Comparison of ENCODE assay signal across 14 mouse cellular contexts in the genomic region with DNA sequence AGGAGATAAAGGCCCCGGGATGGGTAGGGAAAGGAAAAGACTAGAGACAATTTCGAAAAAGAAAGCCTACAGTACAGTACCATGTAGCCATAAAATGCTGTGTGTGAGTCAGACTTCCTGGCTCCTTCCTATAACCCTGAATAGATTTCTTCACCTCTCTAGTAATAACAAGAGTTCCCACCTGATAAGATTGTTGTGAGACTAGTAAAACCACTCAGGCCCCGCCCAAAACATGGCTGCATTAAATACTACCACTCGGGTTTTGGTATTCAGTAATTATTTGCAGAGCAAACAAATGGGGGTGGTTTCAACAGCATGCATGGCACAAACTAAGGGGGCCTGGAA. TPM values are rescaled to one million over a fixed set of nuclear protein-coding genes. Genes with fewer than 3 reads are reported as not detected.
DNase-seq lines count a peak whose midpoint lies in the region; ATAC-seq and TF ChIP-seq lines count a peak whose summit lies in the region.
"Had no signal": no experiment of that assay in that cellular context is flagged by ENCODE, and none has a peak within 500 bp of the region (broad histone marks: within the 10 kb centered on the region; RNA-seq: fewer than 3 reads in every experiment).

No protein-coding gene starts in this region.

- H3K4me1 ChIP-seq in intestine, embryonic 15.5 days (replicated peaks), result peaks cover 8% of the 10 kb centered on the region; the same call in 1 of the 2 replicates
- peaks cover 6% of the 10 kb centered on the region; the same call in 1 of the 2 replicates for H3K4me1 ChIP-seq in lung, embryonic 15.5 days
- H3K4me1 ChIP-seq in stomach, postnatal 0 days (replicated peaks; ENCODE audit: control insufficient read depth, insufficient read depth), result no peaks in the 10 kb centered on the region

- H3K27me3 ChIP-seq in intestine, embryonic 15.5 days (replicated peaks), result no peaks in the 10 kb centered on the region
- peaks cover 22% of the 10 kb centered on the region; the same call in 1 of the 2 replicates for H3K27me3 ChIP-seq in lung, embryonic 15.5 days
- no peaks in the 10 kb centered on the region for H3K27me3 ChIP-seq in stomach, postnatal 0 days (ENCODE audit: control insufficient read depth, insufficient read depth, low read length)

- H3K4me2 ChIP-seq in intestine, embryonic 15.5 days (replicated peaks), result peak overlapping the region; percentile 47
- peak overlapping the region; percentile 2; the same call in 1 of the 2 replicates for H3K4me2 ChIP-seq in lung, embryonic 15.5 days
- peak overlapping the region; percentile 19; the same call in 1 of the 2 replicates for H3K4me2 ChIP-seq in stomach, postnatal 0 days (replicated peaks; ENCODE audit: low read depth)
- H3K4me2 ChIP-seq: embryonic facial prominence, embryonic 12.5 days; midbrain, embryonic 12.5 days; neural tube, embryonic 13.5 days had no signal

- peak; percentile 73 for DNase-seq in urinary bladder, postnatal 14 days (ENCODE audit: low spot score)
- no peak for DNase-seq in urinary bladder, adult 2 months (ENCODE audit: low spot score)
- peak; percentile 85 for DNase-seq in stomach, postnatal 0 days (ENCODE audit: low spot score)
- DNase-seq in kidney, postnatal 36 days, result no peak
- DNase-seq in frontal cortex, postnatal 10 days (ENCODE audit: low spot score in 2 of 2), result no peak
- DNase-seq in cerebellum, postnatal 36 days, result no peak
- DNase-seq: cerebellum, adult 18-20 months had no signal

- H3K4me3 ChIP-seq in intestine, embryonic 15.5 days (replicated peaks), result no peak overlapping the region
- H3K4me3 ChIP-seq in lung, embryonic 15.5 days, result no peak overlapping the region
- H3K4me3 ChIP-seq in stomach, postnatal 0 days (ENCODE audit: low read depth, low read length), result no peak overlapping the region
- H3K4me3 ChIP-seq: embryonic facial prominence, embryonic 12.5 days; hindbrain, embryonic 10.5 days; midbrain, embryonic 12.5 days; neural tube, embryonic 13.5 days had no signal

- TF ChIP-seq EP300 in stomach, postnatal 0 days (optimal IDR thresholded peaks at IDR 0.05), result peak; percentile 79

- ATAC-seq in intestine, embryonic 15.5 days, result peak; percentile 80
- peak; percentile 27; the same call in 1 of the 2 replicates for ATAC-seq in lung, embryonic 15.5 days (ENCODE audit: borderline replicate concordance, extremely low read depth, low FRiP score, low TSS enrichment)
- ATAC-seq in stomach, postnatal 0 days (ENCODE audit: low FRiP score, low TSS enrichment), result peak; percentile 87

- H3K9me3 ChIP-seq in intestine, embryonic 15.5 days, result no peaks in the 10 kb centered on the region
- H3K9me3 ChIP-seq in lung, embryonic 15.5 days, result no peaks in the 10 kb centered on the region
- H3K9me3 ChIP-seq in stomach, postnatal 0 days (ENCODE audit: control insufficient read depth, low read length), result no peaks in the 10 kb centered on the region
- H3K9me3 ChIP-seq: embryonic facial prominence, embryonic 12.5 days; hindbrain, embryonic 10.5 days; midbrain, embryonic 12.5 days; neural tube, embryonic 13.5 days had no signal

- 35% methylated on average over 4 of the region's 4 CpGs for WGBS in intestine, embryonic 15.5 days
- WGBS in lung, embryonic 15.5 days, result 39% methylated on average over 4 of the region's 4 CpGs
- WGBS in stomach, postnatal 0 days, result 27% methylated on average over 4 of the region's 4 CpGs

- no peak for TF ChIP-seq CTCF in stomach, postnatal 0 days (IDR thresholded peaks at IDR 0.05; ENCODE audit: low read depth)

- no peaks in the 10 kb centered on the region for H3K36me3 ChIP-seq in intestine, embryonic 15.5 days
- no peaks in the 10 kb centered on the region for H3K36me3 ChIP-seq in lung, embryonic 15.5 days
- no peaks in the 10 kb centered on the region for H3K36me3 ChIP-seq in stomach, postnatal 0 days (ENCODE audit: control insufficient read depth, insufficient read depth, low read length)
- H3K36me3 ChIP-seq: embryonic facial prominence, embryonic 12.5 days; hindbrain, embryonic 10.5 days; midbrain, embryonic 12.5 days; neural tube, embryonic 13.5 days had no signal

- no peak overlapping the region for H3K9ac ChIP-seq in intestine, embryonic 15.5 days
- H3K9ac ChIP-seq in lung, embryonic 15.5 days, result no peak overlapping the region
- H3K9ac ChIP-seq in stomach, postnatal 0 days (ENCODE audit: low read length), result no peak overlapping the region
- H3K9ac ChIP-seq: embryonic facial prominence, embryonic 12.5 days; midbrain, embryonic 12.5 days; neural tube, embryonic 13.5 days had no signal

- peak overlapping the region; percentile 77 for H3K27ac ChIP-seq in intestine, embryonic 15.5 days
- H3K27ac ChIP-seq in lung, embryonic 15.5 days, result no peak overlapping the region
- H3K27ac ChIP-seq in stomach, postnatal 0 days (replicated peaks), result peak overlapping the region; percentile 85
- H3K27ac ChIP-seq: embryonic facial prominence, embryonic 12.5 days; hindbrain, embryonic 10.5 days; kidney, postnatal 0 days; midbrain, embryonic 12.5 days; neural tube, embryonic 13.5 days had no signal

RNA-seq across cellular contexts. Expression of gene Frat1, which starts 8.1 kb away (rescaled TPM):
- polyA plus RNA-seq in urinary bladder, adult 2 months (2012; rRNA removed), result 0.95 and 1.5 TPM in 2 replicates
- polyA plus RNA-seq in intestine, embryonic 15.5 days (2015; fragmentation: Nextera tagmentation; extraction: Ambion mirVana), result 12.8 and 13.5 TPM in 2 replicates
- 7.2 and 7.3 TPM in 2 replicates for polyA plus RNA-seq in lung, embryonic 15.5 days (2015; fragmentation: Nextera tagmentation; extraction: Ambion mirVana)
- polyA plus RNA-seq in stomach, postnatal 0 days (2015; fragmentation: Nextera tagmentation; extraction: Ambion mirVana), result 9.3 and 9.8 TPM in 2 replicates

RNA-seq across cellular contexts. Expression of gene Frat2, which starts 10.0 kb away (rescaled TPM):
- polyA plus RNA-seq in urinary bladder, adult 2 months (2012; rRNA removed), result 1.8 and 2.3 TPM in 2 replicates
- 10.5 and 10.7 TPM in 2 replicates for polyA plus RNA-seq in intestine, embryonic 15.5 days (2015; fragmentation: Nextera tagmentation; extraction: Ambion mirVana)
- polyA plus RNA-seq in lung, embryonic 15.5 days (2015; fragmentation: Nextera tagmentation; extraction: Ambion mirVana), result 4.1 and 4.4 TPM in 2 replicates
- 3.5 and 4.3 TPM in 2 replicates for polyA plus RNA-seq in stomach, postnatal 0 days (2015; fragmentation: Nextera tagmentation; extraction: Ambion mirVana)

RNA-seq across cellular contexts. Expression of gene Arhgap19, which starts 36.0 kb away (rescaled TPM):
- 4.3 and 4.6 TPM in 2 replicates for polyA plus RNA-seq in urinary bladder, adult 2 months (2012; rRNA removed)
- 18.4 and 19.4 TPM in 2 replicates for polyA plus RNA-seq in intestine, embryonic 15.5 days (2015; fragmentation: Nextera tagmentation; extraction: Ambion mirVana)
- 29.8 and 30.8 TPM in 2 replicates for polyA plus RNA-seq in lung, embryonic 15.5 days (2015; fragmentation: Nextera tagmentation; extraction: Ambion mirVana)
- 2.7 and 3.5 TPM in 2 replicates for polyA plus RNA-seq in stomach, postnatal 0 days (2015; fragmentation: Nextera tagmentation; extraction: Ambion mirVana)

RNA-seq across cellular contexts. Expression of gene Rrp12, which starts 58.1 kb away (rescaled TPM):
- 6.1 and 6.4 TPM in 2 replicates for polyA plus RNA-seq in urinary bladder, adult 2 months (2012; rRNA removed)
- polyA plus RNA-seq in intestine, embryonic 15.5 days (2015; fragmentation: Nextera tagmentation; extraction: Ambion mirVana), result 17.6 and 18.1 TPM in 2 replicates
- 13.7 and 13.8 TPM in 2 replicates for polyA plus RNA-seq in lung, embryonic 15.5 days (2015; fragmentation: Nextera tagmentation; extraction: Ambion mirVana)
- polyA plus RNA-seq in stomach, postnatal 0 days (2015; fragmentation: Nextera tagmentation; extraction: Ambion mirVana), result 6.3 and 6.4 TPM in 2 replicates

Comparison
In these comparisons a context has a peak if more than half of its experiments do, and no peak if none do; other contexts are left out.
1. DNase-seq: peak in urinary bladder, postnatal 14 days (single experiment) and stomach, postnatal 0 days (single experiment); none in urinary bladder, adult 2 months (single experiment), kidney, postnatal 36 days (0 of 2), frontal cortex, postnatal 10 days (0 of 2) and cerebellum, postnatal 36 days (0 of 2).
2. ATAC-seq: peak in every context shown above with its lines; median percentile 87 in stomach, postnatal 0 days; 80 in intestine, embryonic 15.5 days; 27 in lung, embryonic 15.5 days.
3. Peak in every context shown above with its lines, with median percentiles within 50 percentile points of each other: H3K4me2 ChIP-seq.